Mouse (Mus musculus) heart, postnatal 0 days (tissue): ENCODE data around the gene Tle3.

Experiments used
- CTCF ChIP-seq: IDR thresholded peaks from 2 replicates; pipeline ENCODE4 v1.5.1; 2016; ENCODE audit warnings: antibody characterized with exemption, control low read depth, low read depth
- EP300 ChIP-seq: IDR thresholded peaks from 2 replicates; pipeline ENCODE4 v1.6.1; 2016; ENCODE audit warnings: antibody characterized with exemption, low read depth

DNA sequence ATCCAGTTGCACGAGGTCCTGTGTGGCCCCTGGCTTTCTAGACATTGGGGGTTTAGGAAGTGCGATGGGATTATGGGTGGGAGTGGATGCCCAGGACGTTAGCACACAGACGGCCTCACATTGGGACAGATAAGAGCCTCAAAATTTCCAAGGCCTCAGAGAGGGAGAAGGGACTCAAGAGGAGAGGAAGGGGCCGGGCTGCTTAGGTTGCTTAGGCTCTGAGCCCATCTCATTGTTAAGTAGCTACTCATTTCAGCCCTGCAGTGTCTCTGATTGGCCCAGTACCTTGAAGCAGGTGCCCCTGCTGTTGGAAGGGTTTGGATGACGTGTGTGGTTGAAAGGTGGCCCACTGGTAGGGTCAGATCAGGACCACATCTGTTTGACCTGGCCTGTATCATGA lies 11.9 kb downstream of the Tle3 start:
- TF ChIP-seq CTCF (no peak), EP300 (no peak)
